Mouse (Mus musculus): ENCODE measurements around the gene Prss35.

DNA sequence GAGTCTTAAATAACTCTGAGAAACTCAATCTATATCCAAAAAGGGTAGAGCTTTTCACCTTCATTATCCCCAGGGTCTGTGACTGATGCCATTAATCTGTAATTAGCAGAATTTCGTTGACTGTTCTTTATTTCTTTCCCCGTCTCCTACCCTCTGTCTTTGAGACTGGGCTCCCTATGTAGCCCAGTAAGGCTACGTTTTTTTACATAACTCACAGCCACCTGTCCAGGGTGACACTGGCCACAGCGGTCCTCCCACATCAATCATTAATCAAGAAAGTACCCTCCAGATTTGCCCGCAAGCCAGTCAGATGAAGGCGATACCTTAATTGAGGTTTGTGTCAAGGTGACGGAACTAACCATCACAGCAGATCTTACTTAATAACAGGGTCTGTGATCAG, 55.6 kb downstream of the Prss35 start:
- TF ChIP-seq CTCF (IDR thresholded peaks at IDR 0.05; ENCODE audit: borderline replicate concordance, insufficient read depth, low read length) (no peak), POLR2A (IDR thresholded peaks at IDR 0.05; ENCODE audit: low read depth, low read length) (no peak)
